Mouse (Mus musculus) liver, embryonic 11.5 days (tissue): ENCODE results near the gene Pcdh19. TPM values are rescaled to one million over a fixed set of nuclear protein-coding genes. Genes with fewer than 3 reads are reported as not detected.

Experiments
- ATAC-seq: fragments of 200-750 bp; cut with Nextera tagmentation; replicated peaks from 2 replicates; pipeline ENCODE4 v1.8.0; 2017; ENCODE audit warnings: moderate number of reproducible peaks, mild to moderate bottlenecking, moderate TSS enrichment, moderate library complexity; ENCODE audit not compliant: low FRiP score
- DNase-seq: peaks from one replicate; pipeline ENCODE4 v3.0.0-alpha.2; 2017; ENCODE audit warnings: low spot score
- H3K27ac ChIP-seq: fragments of 300-500 bp; sonication (generic); 2 replicates; pipeline ENCODE4 v1.5.1; 2014; ENCODE audit warnings: mild to moderate bottlenecking, low read depth, low read length, control low read depth
- H3K27me3 ChIP-seq: fragments of 300-500 bp; sonication (generic); replicated peaks from 2 replicates; pipeline ENCODE4 v1.6.1; 2014; ENCODE audit warnings: low read length, mixed read lengths; ENCODE audit not compliant: control insufficient read depth, insufficient read depth
- H3K36me3 ChIP-seq: fragments of 300-500 bp; sonication (generic); 2 replicates; pipeline ENCODE4 v1.6.1; 2014; ENCODE audit warnings: mild to moderate bottlenecking, low read length, moderate library complexity, mixed read lengths; ENCODE audit not compliant: control insufficient read depth, insufficient read depth
- H3K4me1 ChIP-seq: fragments of 300-500 bp; sonication (generic); replicated peaks from 2 replicates; pipeline ENCODE4 v1.6.1; 2014; ENCODE audit warnings: low read length, mixed read lengths; ENCODE audit not compliant: control insufficient read depth, insufficient read depth
- H3K4me2 ChIP-seq: fragments of 300-500 bp; sonication (generic); 2 replicates; pipeline ENCODE4 v1.6.1; 2014; ENCODE audit warnings: mild to moderate bottlenecking, control low read depth, moderate library complexity
- H3K4me3 ChIP-seq: fragments of 300-500 bp; sonication (generic); 2 replicates; pipeline ENCODE4 v1.5.1; 2014; ENCODE audit warnings: low read depth, low read length, control low read depth
- H3K9ac ChIP-seq: fragments of 300-500 bp; sonication (generic); 2 replicates; pipeline ENCODE4 v1.6.1; 2014; ENCODE audit warnings: low read depth, low read length, control low read depth
- H3K9me3 ChIP-seq: fragments of 300-500 bp; sonication (generic); 2 replicates; pipeline ENCODE4 v1.6.1; 2016; ENCODE audit warnings: low read length, inconsistent platforms, mixed read lengths; ENCODE audit not compliant: control insufficient read depth
- WGBS: fragments of 180-500 bp; shearing (Covaris S2); extraction: QIAGEN DNeasy Blood & Tissue Kit; methylation state at CpG from one replicate; pipeline ENCODE4 v1.1.7; 2014; 5-methylcytosine and 5-hydroxymethylcytosine counted together
- polyA plus RNA-seq: library from polyadenylated mRNA; unstranded; fragments of >200 nt; fragmentation: Nextera tagmentation; extraction: Ambion mirVana; gene quantifications from 2 replicates; pipeline ENCODE4 v1.2.1, GENCODE M21; 2014

Gene Pcdh19
- polyA plus RNA-seq, 1 experiment from 2014 or later: 0.27 TPM

- no peak for ATAC-seq
- DNase-seq: no peak
- no peak overlapping the region for H3K9ac ChIP-seq
- no peaks in the 10 kb centered on the region for H3K4me1 ChIP-seq
- H3K27ac ChIP-seq: no peak overlapping the region
- no peak overlapping the region for H3K4me2 ChIP-seq
- no peak overlapping the region for H3K4me3 ChIP-seq
- H3K36me3 ChIP-seq: no peaks in the 10 kb centered on the region
- H3K27me3 ChIP-seq: no peaks in the 10 kb centered on the region
- no peaks in the 10 kb centered on the region for H3K9me3 ChIP-seq
- 64% methylated on average over 3 of the region's 3 CpGs for WGBS
Observed at GRCm38 (mm10) chrX:133650379-133650778, 38.4 kb downstream of the Pcdh19 start.

GRCm38 (mm10) chrX:133647809-133648208, 41.0 kb downstream of the Pcdh19 start:
- WGBS: 62% methylated on average over 2 of the region's 2 CpGs
- Histone ChIP-seq H3K36me3 (no peaks in the 10 kb centered on the region), H3K27ac (no peak overlapping the region), H3K4me1 (no peaks in the 10 kb centered on the region), H3K27me3 (no peaks in the 10 kb centered on the region), H3K4me2 (no peak overlapping the region), H3K4me3 (no peak overlapping the region), H3K9ac (no peak overlapping the region), H3K9me3 (no peaks in the 10 kb centered on the region)
- DNase-seq: no peak
- no peak for ATAC-seq

GRCm38 (mm10) chrX:133639445-133639844, 49.3 kb downstream of the Pcdh19 start:
- Histone ChIP-seq H3K4me2 (no peak overlapping the region), H3K9ac (no peak overlapping the region), H3K27me3 (no peaks in the 10 kb centered on the region), H3K9me3 (no peaks in the 10 kb centered on the region), H3K4me1 (no peaks in the 10 kb centered on the region), H3K27ac (no peak overlapping the region), H3K36me3 (no peaks in the 10 kb centered on the region), H3K4me3 (no peak overlapping the region)
- ATAC-seq (no peak), DNase-seq (no peak)

GRCm38 (mm10) chrX:133629538-133629937, 59.2 kb downstream of the Pcdh19 start:
- WGBS: 74% methylated on average over 8 of the region's 8 CpGs
- no peak overlapping the region for H3K4me2 ChIP-seq
- H3K27ac ChIP-seq: no peak overlapping the region
- DNase-seq (no peak), ATAC-seq (no peak)
- no peaks in the 10 kb centered on the region for H3K36me3 ChIP-seq
- no peak overlapping the region for H3K9ac ChIP-seq
- H3K4me1 ChIP-seq: no peaks in the 10 kb centered on the region
- H3K4me3 ChIP-seq: no peak overlapping the region
- H3K27me3 ChIP-seq: no peaks in the 10 kb centered on the region
- no peaks in the 10 kb centered on the region for H3K9me3 ChIP-seq

GRCm38 (mm10) chrX:133618222-133618621, 70.6 kb downstream of the Pcdh19 start:
- DNase-seq: no peak
- Histone ChIP-seq H3K9me3 (no peaks in the 10 kb centered on the region), H3K27ac (no peak overlapping the region), H3K36me3 (no peaks in the 10 kb centered on the region), H3K4me1 (no peaks in the 10 kb centered on the region), H3K9ac (no peak overlapping the region), H3K27me3 (no peaks in the 10 kb centered on the region), H3K4me3 (no peak overlapping the region), H3K4me2 (no peak overlapping the region)
- WGBS: 57% methylated on average over 1 of the region's 1 CpGs
- ATAC-seq: no peak

GRCm38 (mm10) chrX:133605828-133606227, 83.0 kb downstream of the Pcdh19 start:
- no peaks in the 10 kb centered on the region for H3K36me3 ChIP-seq
- H3K27me3 ChIP-seq: 0 out of 2 replicates have a peak, but pooled peaks cover 3% of the 10 kb centered on the region
- ATAC-seq: no peak
- H3K4me2 ChIP-seq: no peak overlapping the region
- no peak for DNase-seq
- 73% methylated on average over 4 of the region's 4 CpGs for WGBS
- H3K9me3 ChIP-seq: no peaks in the 10 kb centered on the region
- H3K4me3 ChIP-seq: no peak overlapping the region
- no peak overlapping the region for H3K27ac ChIP-seq
- no peak overlapping the region for H3K9ac ChIP-seq
- no peaks in the 10 kb centered on the region for H3K4me1 ChIP-seq

GRCm38 (mm10) chrX:133604272-133604671, 84.5 kb downstream of the Pcdh19 start:
- no peaks in the 10 kb centered on the region for H3K4me1 ChIP-seq
- no peak overlapping the region for H3K9ac ChIP-seq
- no peaks in the 10 kb centered on the region for H3K9me3 ChIP-seq
- no peak overlapping the region for H3K4me2 ChIP-seq
- 0 out of 2 replicates have a peak, but pooled peaks cover 3% of the 10 kb centered on the region for H3K27me3 ChIP-seq
- no peak overlapping the region for H3K4me3 ChIP-seq
- DNase-seq (no peak), ATAC-seq (no peak)
- H3K27ac ChIP-seq: no peak overlapping the region
- 67% methylated on average over 4 of the region's 4 CpGs for WGBS
- no peaks in the 10 kb centered on the region for H3K36me3 ChIP-seq

- H3K36me3 ChIP-seq: no peaks in the 10 kb centered on the region
- 73% methylated on average over 2 of the region's 2 CpGs for WGBS
- no peak for ATAC-seq
Observed at GRCm38 (mm10) chrX:133602068-133602467, 86.7 kb downstream of the Pcdh19 start.

GRCm38 (mm10) chrX:133601658-133602057, 87.1 kb downstream of the Pcdh19 start:
- no peak overlapping the region for H3K4me3 ChIP-seq
- WGBS: 45% methylated on average over 1 of the region's 1 CpGs
- no peak overlapping the region for H3K27ac ChIP-seq
- 0 out of 2 replicates have a peak, but pooled peaks cover 3% of the 10 kb centered on the region for H3K27me3 ChIP-seq
- H3K4me2 ChIP-seq: no peak overlapping the region
- H3K9me3 ChIP-seq: no peaks in the 10 kb centered on the region
- no peaks in the 10 kb centered on the region for H3K36me3 ChIP-seq
- DNase-seq: no peak
- no peak overlapping the region for H3K9ac ChIP-seq
- no peak for ATAC-seq
- no peaks in the 10 kb centered on the region for H3K4me1 ChIP-seq

More at GRCm38 (mm10) chrX:133602068-133602467, 86.7 kb downstream of the Pcdh19 start:
- no peak for DNase-seq
- Histone ChIP-seq H3K27me3 (0 out of 2 replicates have a peak, but pooled peaks cover 3% of the 10 kb centered on the region), H3K4me2 (no peak overlapping the region), H3K9ac (no peak overlapping the region), H3K27ac (no peak overlapping the region), H3K4me1 (no peaks in the 10 kb centered on the region), H3K4me3 (no peak overlapping the region), H3K9me3 (no peaks in the 10 kb centered on the region)
